Mouse (Mus musculus): ENCODE data around the gene Sec14l2. TPM values are rescaled to one million over a fixed set of nuclear protein-coding genes. Genes with fewer than 3 reads are reported as not detected.
A peak's percentile ranks its signal among the peaks of the same experiment; 100 is the strongest.
"Not testable (repeated sequence)": the region's sequence is repeated elsewhere in the genome, so short reads cannot be mapped to it uniquely, and the experiment has no call there.

Sec14l2 gene
- polyA plus RNA-seq, 1 experiment from 2014 or later, result 1.5 TPM

GRCm38 (mm10) chr11:4122226-4122625 lies 989 bp downstream of the Sec14l2 start:
- Histone ChIP-seq H3K36me3 (ENCODE audit: poor library complexity, severe bottlenecking) (no peaks in the 10 kb centered on the region), H3K9ac (no peak overlapping the region), H3K27me3 (peaks cover 22% of the 10 kb centered on the region), H3K27ac (no peak overlapping the region), H3K9me3 (replicated peaks) (peaks cover 11% of the 10 kb centered on the region; the same call in 1 of the 2 replicates), H3K4me1 (peaks cover 19% of the 10 kb centered on the region), H3K4me2 (no peak overlapping the region), H3K4me3 (no peak overlapping the region)
- ATAC-seq, result no peak
- WGBS, result 74% methylated on average over 5 of the region's 5 CpGs

DNA sequence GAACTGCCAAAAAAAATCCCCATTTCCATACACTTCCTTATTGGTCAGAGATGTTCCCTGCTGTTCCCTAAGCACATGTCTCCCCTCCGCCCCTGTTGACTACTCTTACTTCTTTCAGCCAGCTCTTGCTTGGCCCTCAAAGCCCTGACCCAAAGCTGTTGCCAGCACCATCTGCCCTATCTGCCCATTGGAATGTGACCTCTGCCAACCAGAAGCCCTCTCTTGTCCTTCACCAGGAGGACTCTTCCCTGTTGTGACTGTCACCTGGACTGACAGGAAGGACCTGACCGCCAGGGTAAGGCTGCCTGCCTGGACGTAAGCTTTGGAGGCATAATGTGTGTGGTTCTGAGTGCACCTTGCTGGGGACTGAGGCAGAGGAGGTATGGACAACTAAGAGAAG lies 1.5 kb downstream of the Sec14l2 start:
- ATAC-seq, result no peak
- no peaks in the 10 kb centered on the region for H3K36me3 ChIP-seq (ENCODE audit: poor library complexity, severe bottlenecking)
- H3K27me3 ChIP-seq, result peaks cover 23% of the 10 kb centered on the region
- no peak overlapping the region for H3K4me2 ChIP-seq
- peaks cover 8% of the 10 kb centered on the region; the same call in 1 of the 2 replicates for H3K9me3 ChIP-seq (replicated peaks)
- H3K27ac ChIP-seq, result no peak overlapping the region
- 79% methylated on average over 3 of the region's 3 CpGs for WGBS
- H3K9ac ChIP-seq, result no peak overlapping the region
- peaks cover 23% of the 10 kb centered on the region for H3K4me1 ChIP-seq
- no peak overlapping the region for H3K4me3 ChIP-seq

DNA sequence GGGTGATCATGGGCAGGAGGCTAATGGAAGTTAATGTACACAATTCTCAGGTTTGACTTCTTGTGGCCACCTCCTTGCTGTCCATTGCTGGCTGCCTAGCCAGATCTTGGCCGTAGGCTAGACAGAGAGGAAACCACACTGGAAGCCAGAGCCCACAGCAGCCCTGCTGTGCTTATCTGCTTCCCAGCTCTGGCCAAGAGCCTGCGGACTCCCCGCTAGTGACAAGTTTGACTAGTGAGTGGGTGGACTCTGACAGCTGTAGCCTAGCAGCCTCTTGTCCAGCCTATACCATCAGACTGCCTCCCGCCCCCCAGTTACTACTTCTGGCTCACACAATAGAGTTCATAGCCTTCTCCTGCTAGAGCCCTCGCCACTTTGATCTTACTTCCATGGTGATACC lies 3.6 kb downstream of the Sec14l2 start:
- Histone ChIP-seq H3K9me3 (replicated peaks) (no peaks in the 10 kb centered on the region), H3K4me3 (no peak overlapping the region), H3K36me3 (ENCODE audit: poor library complexity, severe bottlenecking) (no peaks in the 10 kb centered on the region), H3K4me1 (peaks cover 28% of the 10 kb centered on the region), H3K4me2 (no peak overlapping the region), H3K27ac (no peak overlapping the region), H3K27me3 (peaks cover 23% of the 10 kb centered on the region), H3K9ac (no peak overlapping the region)
- WGBS, result 88% methylated on average over 5 of the region's 5 CpGs
- no peak for ATAC-seq

- WGBS, result 2% methylated on average over 41 of the region's 41 CpGs
- peak; percentile 66 for ATAC-seq
- H3K27ac ChIP-seq, result no peak overlapping the region
- peak overlapping the region; percentile 90 for H3K4me2 ChIP-seq
- H3K27me3 ChIP-seq, result peaks cover 23% of the 10 kb centered on the region
- H3K9ac ChIP-seq, result peak overlapping the region; percentile 73
- H3K36me3 ChIP-seq (ENCODE audit: poor library complexity, severe bottlenecking), result no peaks in the 10 kb centered on the region
- no peaks in the 10 kb centered on the region for H3K9me3 ChIP-seq (replicated peaks)
- H3K4me1 ChIP-seq, result peaks cover 28% of the 10 kb centered on the region
- H3K4me3 ChIP-seq, result peak overlapping the region; percentile 57
Observed at GRCm38 (mm10) chr11:4118081-4118921, 4.9 kb downstream of the Sec14l2 start.

- no peaks in the 10 kb centered on the region for H3K36me3 ChIP-seq (ENCODE audit: poor library complexity, severe bottlenecking)
- peak overlapping the region; percentile 73 for H3K9ac ChIP-seq
- peak overlapping the region; percentile 57 for H3K4me3 ChIP-seq
- H3K9me3 ChIP-seq (replicated peaks), result no peaks in the 10 kb centered on the region
- peaks cover 23% of the 10 kb centered on the region for H3K27me3 ChIP-seq
- peak; percentile 5; the same call in 1 of the 2 replicates for ATAC-seq
- no peak overlapping the region for H3K27ac ChIP-seq
- WGBS, result 26% methylated on average over 3 of the region's 3 CpGs
- H3K4me2 ChIP-seq, result peak overlapping the region; percentile 90
- H3K4me1 ChIP-seq, result peaks cover 28% of the 10 kb centered on the region
Observed at GRCm38 (mm10) chr11:4117372-4118071, 5.7 kb downstream of the Sec14l2 start.

GRCm38 (mm10) chr11:4116458-4117141 lies 6.6 kb downstream of the Sec14l2 start:
- no peak for ATAC-seq
- Histone ChIP-seq H3K4me1 (peaks cover 28% of the 10 kb centered on the region), H3K4me2 (no peak overlapping the region), H3K36me3 (ENCODE audit: poor library complexity, severe bottlenecking) (no peaks in the 10 kb centered on the region), H3K27me3 (peaks cover 23% of the 10 kb centered on the region), H3K9ac (peak overlapping the region; percentile 36; the same call in 1 of the 2 replicates), H3K4me3 (no peak overlapping the region), H3K27ac (no peak overlapping the region), H3K9me3 (replicated peaks) (no peaks in the 10 kb centered on the region)
- 56% methylated on average over 11 of the region's 11 CpGs for WGBS

GRCm38 (mm10) chr11:4115407-4115806 lies 7.8 kb downstream of the Sec14l2 start:
- H3K27me3 ChIP-seq, result peaks cover 21% of the 10 kb centered on the region
- no peaks in the 10 kb centered on the region for H3K36me3 ChIP-seq (ENCODE audit: poor library complexity, severe bottlenecking)
- H3K4me1 ChIP-seq, result peaks cover 28% of the 10 kb centered on the region
- no peak for ATAC-seq
- H3K9ac ChIP-seq, result no peak overlapping the region
- no peak overlapping the region for H3K4me2 ChIP-seq
- 93% methylated on average over 4 of the region's 4 CpGs for WGBS
- H3K4me3 ChIP-seq, result no peak overlapping the region
- H3K27ac ChIP-seq, result no peak overlapping the region
- H3K9me3 ChIP-seq (replicated peaks), result no peaks in the 10 kb centered on the region

- H3K27ac ChIP-seq; H3K9me3 ChIP-seq (replicated peaks); ATAC-seq; H3K4me2 ChIP-seq; H3K4me3 ChIP-seq; H3K36me3 ChIP-seq (ENCODE audit: poor library complexity, severe bottlenecking); H3K9ac ChIP-seq: not testable (repeated sequence)
- peaks cover 18% of the 10 kb centered on the region for H3K27me3 ChIP-seq
- peaks cover 28% of the 10 kb centered on the region for H3K4me1 ChIP-seq
- 68% methylated on average over 6 of the region's 6 CpGs for WGBS
Observed at GRCm38 (mm10) chr11:4114541-4114940, 8.7 kb downstream of the Sec14l2 start.

DNA sequence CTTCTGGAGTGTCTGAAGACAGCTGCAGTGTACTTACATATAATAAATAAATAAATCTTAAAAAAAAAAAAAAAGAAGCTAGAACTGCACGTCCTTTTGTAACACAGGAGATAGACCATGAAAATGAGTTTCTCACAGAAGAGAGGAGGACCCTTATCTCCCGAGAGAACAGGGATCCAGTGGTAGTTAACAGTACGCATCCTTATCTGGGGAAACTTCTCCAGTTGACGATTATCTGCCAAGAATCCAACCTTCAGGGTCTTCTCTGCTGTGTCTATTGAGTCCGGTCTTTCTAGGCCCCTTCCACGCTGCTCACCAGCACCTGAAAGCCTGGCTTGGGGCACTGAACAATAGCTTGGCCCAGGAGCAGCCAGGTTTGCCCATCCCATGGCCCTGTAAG lies 9.2 kb downstream of the Sec14l2 start:
- Histone ChIP-seq H3K36me3 (ENCODE audit: poor library complexity, severe bottlenecking) (no peaks in the 10 kb centered on the region), H3K27ac (no peak overlapping the region), H3K4me2 (no peak overlapping the region), H3K9ac (no peak overlapping the region), H3K27me3 (peaks cover 12% of the 10 kb centered on the region), H3K4me1 (peaks cover 26% of the 10 kb centered on the region), H3K9me3 (replicated peaks) (no peaks in the 10 kb centered on the region), H3K4me3 (no peak overlapping the region)
- WGBS, result 82% methylated on average over 6 of the region's 6 CpGs
- ATAC-seq, result no peak

DNA sequence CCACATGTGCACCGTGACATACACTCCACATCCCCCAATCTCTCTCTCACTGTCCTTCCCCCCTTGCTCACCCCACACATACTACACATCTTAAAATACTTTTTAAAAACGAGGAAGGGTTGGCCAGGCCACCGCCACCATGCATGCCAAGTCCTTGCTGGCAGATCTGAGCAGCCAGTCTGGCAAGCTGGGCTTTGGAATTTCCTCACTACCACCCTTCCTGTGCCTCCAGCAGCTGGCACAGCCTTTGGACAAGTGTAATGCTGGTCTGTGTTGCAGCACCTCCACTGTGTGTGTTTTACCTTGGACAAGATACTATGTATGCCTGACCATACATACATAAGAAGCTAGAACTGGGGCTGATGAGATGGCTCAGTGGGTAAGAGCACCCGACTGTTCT lies 9.7 kb downstream of the Sec14l2 start:
- Histone ChIP-seq H3K27ac (no peak overlapping the region), H3K9ac (no peak overlapping the region), H3K4me2 (no peak overlapping the region), H3K4me3 (no peak overlapping the region), H3K36me3 (ENCODE audit: poor library complexity, severe bottlenecking) (no peaks in the 10 kb centered on the region), H3K27me3 (peaks cover 11% of the 10 kb centered on the region), H3K4me1 (peaks cover 21% of the 10 kb centered on the region), H3K9me3 (replicated peaks) (no peaks in the 10 kb centered on the region)
- no peak for ATAC-seq
- 89% methylated on average over 4 of the region's 4 CpGs for WGBS

DNA sequence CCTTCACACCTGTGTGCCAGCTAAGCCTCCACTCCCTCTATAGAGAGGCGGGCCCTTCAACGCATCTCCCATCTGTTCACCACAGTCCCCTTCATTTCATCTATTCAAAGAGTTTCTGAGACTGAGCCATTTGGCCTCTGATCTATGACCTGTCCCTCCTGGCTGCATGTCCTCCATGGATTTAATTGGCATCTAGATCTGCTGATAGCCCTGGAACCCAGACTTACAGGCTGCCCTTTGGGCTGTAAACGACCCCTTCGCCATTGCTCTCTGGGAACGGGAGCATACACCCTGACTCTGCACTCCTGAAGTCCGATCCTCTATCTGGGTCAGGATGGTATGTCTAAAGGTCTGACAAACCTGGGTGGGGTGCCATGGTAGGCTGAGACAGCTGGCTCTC lies 10.4 kb downstream of the Sec14l2 start:
- ATAC-seq, result no peak
- no peaks in the 10 kb centered on the region for H3K9me3 ChIP-seq (replicated peaks)
- peaks cover 15% of the 10 kb centered on the region for H3K4me1 ChIP-seq
- H3K27ac ChIP-seq, result no peak overlapping the region
- WGBS, result 86% methylated on average over 6 of the region's 6 CpGs
- H3K4me2 ChIP-seq, result no peak overlapping the region
- H3K9ac ChIP-seq, result no peak overlapping the region
- H3K27me3 ChIP-seq, result peaks cover 7% of the 10 kb centered on the region
- H3K4me3 ChIP-seq, result no peak overlapping the region
- no peaks in the 10 kb centered on the region for H3K36me3 ChIP-seq (ENCODE audit: poor library complexity, severe bottlenecking)

- H3K4me3 ChIP-seq, result no peak overlapping the region
- 90% methylated on average over 4 of the region's 4 CpGs for WGBS
- ATAC-seq, result no peak
Observed at GRCm38 (mm10) chr11:4112033-4112432, 11.2 kb downstream of the Sec14l2 start.

More at GRCm38 (mm10) chr11:4112033-4112432, 11.2 kb downstream of the Sec14l2 start:
- H3K9me3 ChIP-seq (replicated peaks), result no peaks in the 10 kb centered on the region
- no peak overlapping the region for H3K27ac ChIP-seq
- H3K36me3 ChIP-seq (ENCODE audit: poor library complexity, severe bottlenecking), result no peaks in the 10 kb centered on the region
- peaks cover 8% of the 10 kb centered on the region; the same call in 1 of the 2 replicates for H3K4me1 ChIP-seq
- no peaks in the 10 kb centered on the region for H3K27me3 ChIP-seq
- no peak overlapping the region for H3K4me2 ChIP-seq
- H3K9ac ChIP-seq, result no peak overlapping the region

Measured in forebrain, embryonic 13.5 days (tissue).